Mouse (Mus musculus) fibroblast of lung, adult 2 months (primary cell): ENCODE results near the gene Bbx.

Experiments
- DNase-seq: peaks from one replicate; pipeline ENCODE4 v3.0.0-alpha.2; 2011; ENCODE audit warnings: low read depth

Bbx gene

GRCm38 (mm10) chr16:50160418-50161271, 271.5 kb downstream of the Bbx start:
- DNase-seq: no peak

GRCm38 (mm10) chr16:50158546-50158945, 273.6 kb downstream of the Bbx start:
- no peak for DNase-seq

DNA sequence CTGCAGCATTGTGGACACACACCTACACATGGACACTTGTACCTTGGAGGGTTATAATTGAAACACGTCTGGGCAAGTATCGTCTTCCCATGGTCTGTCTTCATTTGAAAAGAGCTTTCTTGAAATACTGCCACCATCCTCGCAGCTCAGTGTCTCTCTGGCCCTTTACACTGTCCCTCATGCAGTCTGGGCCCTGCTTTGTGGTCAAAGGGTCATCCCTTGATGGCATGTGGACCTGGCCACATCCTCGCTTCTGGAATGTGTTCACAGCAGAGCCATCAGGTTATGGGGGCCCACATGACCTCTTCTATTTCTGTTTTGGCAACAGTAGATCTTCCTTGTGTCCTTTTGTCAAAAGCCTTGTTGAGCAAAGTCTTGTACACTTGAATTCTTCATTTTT, 282.6 kb downstream of the Bbx start:
- DNase-seq: no peak

- no peak for DNase-seq
Observed at GRCm38 (mm10) chr16:50147900-50148299, 284.3 kb downstream of the Bbx start.
